Mouse (Mus musculus): ENCODE results near the gene Lfng. TPM values are rescaled to one million over a fixed set of nuclear protein-coding genes. Genes with fewer than 3 reads are reported as not detected.
A peak's percentile ranks its signal among the peaks of the same experiment; 100 is the strongest.

Lfng gene
- polyA plus RNA-seq, 1 experiment from 2014 or later = 38.9 TPM

DNA sequence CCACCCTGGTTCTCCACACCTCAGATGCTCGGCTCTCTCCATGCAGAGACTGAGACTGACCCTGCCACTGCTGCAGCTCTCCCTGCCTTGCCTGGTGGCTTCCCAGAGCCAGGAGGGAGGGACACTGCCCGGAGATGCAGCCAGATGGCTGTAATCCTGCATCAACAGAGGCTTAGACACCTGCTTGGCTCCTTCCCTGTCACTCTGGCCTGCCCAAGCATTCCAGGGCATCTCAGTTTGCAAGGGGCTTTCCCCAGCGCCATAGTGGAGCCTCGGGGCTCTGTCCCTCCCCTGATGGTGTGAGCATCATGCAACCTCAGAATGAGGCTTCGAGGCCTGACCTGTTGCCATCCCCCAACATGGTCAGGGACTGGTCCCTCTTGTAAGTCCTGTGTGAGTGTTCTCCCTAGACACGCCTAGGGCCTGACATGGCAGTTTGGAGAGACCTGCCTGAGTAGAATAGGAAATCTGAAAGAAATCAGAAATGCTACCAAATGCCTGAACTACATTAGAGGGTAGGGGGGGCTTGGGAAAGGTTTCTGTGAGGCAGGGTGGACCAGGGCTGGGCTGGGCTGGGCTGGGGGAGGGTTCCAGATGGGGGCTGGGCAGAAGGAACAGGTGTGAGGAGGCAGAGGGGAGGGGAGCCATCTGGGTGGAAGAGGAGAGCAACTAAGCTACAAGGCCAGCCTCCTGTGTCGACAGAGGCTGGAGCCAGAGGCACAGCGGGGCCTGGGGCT, 24.0 kb upstream of the Lfng start:
- no peak overlapping the region for H3K27ac ChIP-seq (ENCODE audit: low read length)
- peaks cover 41% of the 10 kb centered on the region for H3K4me1 ChIP-seq (ENCODE audit: insufficient read depth, low read length)
- 38% methylated on average over 8 of the region's 8 CpGs for WGBS

DNA sequence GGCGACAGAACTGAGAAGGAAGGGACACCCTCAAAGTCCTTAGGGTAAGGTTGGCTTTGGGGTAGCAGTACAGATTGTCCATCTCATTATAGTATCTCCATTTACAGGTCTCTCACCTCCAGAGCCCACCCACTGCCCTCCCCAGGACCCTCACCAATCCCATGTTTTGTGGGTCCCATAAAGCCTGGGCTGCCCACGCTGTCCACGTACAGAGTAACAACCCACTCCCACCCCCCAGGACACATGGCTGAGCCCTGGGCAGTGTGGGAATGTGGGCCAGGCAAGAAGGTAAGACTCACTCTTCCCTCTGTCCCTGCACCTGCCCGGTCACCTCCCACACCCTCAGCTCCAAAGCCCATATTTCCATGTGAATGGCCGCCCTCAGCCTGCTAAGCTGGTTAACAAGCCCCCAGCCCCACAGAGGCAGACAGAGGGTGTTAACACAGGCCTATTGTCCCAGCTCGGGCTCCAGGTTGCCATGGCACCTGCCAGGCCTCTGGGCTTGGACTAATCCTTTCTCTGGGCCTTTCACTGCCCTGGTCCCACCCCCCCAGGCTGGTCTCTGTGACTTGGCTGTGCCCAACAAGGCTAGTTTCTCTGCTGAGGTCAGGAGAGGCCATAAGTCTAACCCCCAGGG, 23.3 kb upstream of the Lfng start:
- ATAC-seq (ENCODE audit: low FRiP score, low TSS enrichment) = no peak
- no peaks in the 10 kb centered on the region for H3K27me3 ChIP-seq (ENCODE audit: insufficient read depth, low read length)
- H3K9ac ChIP-seq (replicated peaks; ENCODE audit: low read length) = 0 out of 2 replicates have a peak overlapping the region, but pooled peaks have one; percentile 9
- H3K9me3 ChIP-seq (ENCODE audit: low read length) = no peaks in the 10 kb centered on the region
- H3K4me1 ChIP-seq (ENCODE audit: insufficient read depth, low read length) = peaks cover 41% of the 10 kb centered on the region
- H3K4me2 ChIP-seq (replicated peaks; ENCODE audit: low read depth, low read length) = no peak overlapping the region
- no peak overlapping the region for H3K4me3 ChIP-seq (ENCODE audit: low read length)
- H3K36me3 ChIP-seq (ENCODE audit: insufficient read depth, low read length) = no peaks in the 10 kb centered on the region
- WGBS = 40% methylated on average over 6 of the region's 6 CpGs
- no peak overlapping the region for H3K27ac ChIP-seq (ENCODE audit: low read length)

More for the DNA sequence above, 24.0 kb upstream of the Lfng start:
- H3K27me3 ChIP-seq (ENCODE audit: insufficient read depth, low read length) = no peaks in the 10 kb centered on the region
- H3K9me3 ChIP-seq (ENCODE audit: low read length) = no peaks in the 10 kb centered on the region
- no peak overlapping the region for H3K4me2 ChIP-seq (replicated peaks; ENCODE audit: low read depth, low read length)
- H3K36me3 ChIP-seq (ENCODE audit: insufficient read depth, low read length) = no peaks in the 10 kb centered on the region
- no peak; the same call in 1 of the 2 replicates for ATAC-seq (ENCODE audit: low FRiP score, low TSS enrichment)
- no peak overlapping the region for H3K4me3 ChIP-seq (ENCODE audit: low read length)
- 0 out of 2 replicates have a peak overlapping the region, but pooled peaks have one; percentile 9 for H3K9ac ChIP-seq (replicated peaks; ENCODE audit: low read length)

DNA sequence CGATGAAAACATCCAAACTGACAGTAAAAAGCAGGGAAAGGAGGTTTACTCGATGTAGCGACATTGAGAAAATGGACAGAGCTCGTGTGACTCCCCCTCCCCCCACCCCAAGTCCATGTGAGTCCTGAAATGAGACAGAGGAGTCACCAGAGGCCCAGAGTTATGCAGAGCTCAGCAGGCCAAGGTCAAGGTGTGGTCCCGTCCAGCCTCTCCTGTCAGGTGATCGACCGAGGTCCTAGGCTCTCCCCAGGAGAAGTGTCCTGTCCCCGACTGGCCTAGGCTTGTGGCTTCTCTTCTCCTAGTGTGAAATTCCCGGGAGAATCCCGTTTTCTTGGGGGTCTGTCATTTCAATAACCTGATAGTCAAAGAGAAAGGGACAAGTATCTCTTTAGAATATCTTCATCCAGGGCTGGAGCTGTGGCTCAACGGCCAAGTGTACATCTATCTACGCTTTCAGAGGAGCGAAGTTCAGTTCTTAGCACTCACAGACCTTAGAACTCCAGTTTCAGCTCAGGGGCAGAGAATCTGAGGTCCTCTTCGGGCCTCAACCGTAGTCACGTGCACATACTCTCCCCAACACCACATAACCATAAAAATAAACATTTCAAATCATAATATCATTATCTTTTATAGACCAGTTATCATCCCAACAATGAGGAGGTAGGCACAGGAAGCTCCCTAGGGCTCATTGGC, 17.9 kb upstream of the Lfng start:
- H3K27ac ChIP-seq (ENCODE audit: low read length) = no peak overlapping the region
- no peaks in the 10 kb centered on the region for H3K27me3 ChIP-seq (ENCODE audit: insufficient read depth, low read length)
- no peak overlapping the region for H3K4me2 ChIP-seq (replicated peaks; ENCODE audit: low read depth, low read length)
- no peak overlapping the region for H3K9ac ChIP-seq (replicated peaks; ENCODE audit: low read length)
- ATAC-seq (ENCODE audit: low FRiP score, low TSS enrichment) = no peak
- no peaks in the 10 kb centered on the region for H3K36me3 ChIP-seq (ENCODE audit: insufficient read depth, low read length)
- no peak overlapping the region for H3K4me3 ChIP-seq (ENCODE audit: low read length)
- peaks cover 2% of the 10 kb centered on the region; the same call in 1 of the 2 replicates for H3K4me1 ChIP-seq (ENCODE audit: insufficient read depth, low read length)
- no peaks in the 10 kb centered on the region for H3K9me3 ChIP-seq (ENCODE audit: low read length)
- WGBS = 86% methylated on average over 16 of the region's 16 CpGs

DNA sequence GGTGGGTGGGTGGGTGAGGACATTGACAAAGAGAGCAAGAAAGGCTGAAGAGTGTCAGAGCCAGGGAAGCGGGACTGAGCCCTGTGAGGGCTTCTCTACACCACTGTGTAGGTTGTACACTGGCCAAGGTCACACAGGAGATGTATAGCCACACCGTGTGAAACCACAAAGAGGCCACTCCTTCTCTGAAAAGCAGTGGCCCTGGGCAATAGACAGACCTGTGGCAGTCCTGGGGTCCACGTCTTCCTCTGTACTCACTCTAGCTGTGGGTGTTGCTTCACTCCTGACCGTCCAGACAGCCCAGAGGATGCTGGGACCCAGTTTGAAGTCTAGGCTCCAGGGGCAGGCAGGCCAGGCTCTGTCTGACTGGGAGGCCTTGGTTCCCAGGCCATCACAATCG, 12.3 kb upstream of the Lfng start:
- ATAC-seq (ENCODE audit: low FRiP score, low TSS enrichment) = no peak
- H3K27me3 ChIP-seq (ENCODE audit: insufficient read depth, low read length) = no peaks in the 10 kb centered on the region
- H3K9ac ChIP-seq (replicated peaks; ENCODE audit: low read length) = no peak overlapping the region
- no peaks in the 10 kb centered on the region for H3K36me3 ChIP-seq (ENCODE audit: insufficient read depth, low read length)
- 70% methylated on average over 5 of the region's 5 CpGs for WGBS
- H3K4me1 ChIP-seq (ENCODE audit: insufficient read depth, low read length) = peaks cover 10% of the 10 kb centered on the region
- no peaks in the 10 kb centered on the region for H3K9me3 ChIP-seq (ENCODE audit: low read length)
- no peak overlapping the region for H3K4me2 ChIP-seq (replicated peaks; ENCODE audit: low read depth, low read length)
- H3K4me3 ChIP-seq (ENCODE audit: low read length) = no peak overlapping the region
- H3K27ac ChIP-seq (ENCODE audit: low read length) = no peak overlapping the region

DNA sequence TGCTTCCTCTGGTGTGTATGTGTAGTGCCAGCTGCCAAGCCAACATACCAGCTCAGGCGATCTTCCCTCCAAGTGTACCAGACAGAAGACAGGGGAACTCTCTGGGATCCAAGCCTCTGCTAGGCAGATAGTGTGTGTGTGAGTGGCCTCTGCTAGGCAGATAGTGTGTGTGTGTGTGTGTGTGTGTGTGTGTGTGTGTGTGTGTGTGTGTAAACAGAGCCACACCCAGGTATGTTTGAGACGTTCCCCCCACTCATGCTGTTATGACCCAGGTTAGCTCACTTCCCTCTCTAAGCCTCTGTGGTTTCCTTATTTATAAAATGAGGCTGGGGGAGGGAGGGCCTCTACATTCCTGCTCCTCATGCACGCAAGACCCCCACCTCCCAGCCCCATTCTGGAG, 10.7 kb upstream of the Lfng start:
- no peaks in the 10 kb centered on the region for H3K36me3 ChIP-seq (ENCODE audit: insufficient read depth, low read length)
- H3K27me3 ChIP-seq (ENCODE audit: insufficient read depth, low read length) = no peaks in the 10 kb centered on the region
- no peak overlapping the region for H3K4me3 ChIP-seq (ENCODE audit: low read length)
- no peak overlapping the region for H3K9ac ChIP-seq (replicated peaks; ENCODE audit: low read length)
- H3K27ac ChIP-seq (ENCODE audit: low read length) = no peak overlapping the region
- no peak for ATAC-seq (ENCODE audit: low FRiP score, low TSS enrichment)
- peaks cover 24% of the 10 kb centered on the region for H3K4me1 ChIP-seq (ENCODE audit: insufficient read depth, low read length)
- 51% methylated on average over 3 of the region's 3 CpGs for WGBS
- H3K4me2 ChIP-seq (replicated peaks; ENCODE audit: low read depth, low read length) = no peak overlapping the region
- no peaks in the 10 kb centered on the region for H3K9me3 ChIP-seq (ENCODE audit: low read length)

DNA sequence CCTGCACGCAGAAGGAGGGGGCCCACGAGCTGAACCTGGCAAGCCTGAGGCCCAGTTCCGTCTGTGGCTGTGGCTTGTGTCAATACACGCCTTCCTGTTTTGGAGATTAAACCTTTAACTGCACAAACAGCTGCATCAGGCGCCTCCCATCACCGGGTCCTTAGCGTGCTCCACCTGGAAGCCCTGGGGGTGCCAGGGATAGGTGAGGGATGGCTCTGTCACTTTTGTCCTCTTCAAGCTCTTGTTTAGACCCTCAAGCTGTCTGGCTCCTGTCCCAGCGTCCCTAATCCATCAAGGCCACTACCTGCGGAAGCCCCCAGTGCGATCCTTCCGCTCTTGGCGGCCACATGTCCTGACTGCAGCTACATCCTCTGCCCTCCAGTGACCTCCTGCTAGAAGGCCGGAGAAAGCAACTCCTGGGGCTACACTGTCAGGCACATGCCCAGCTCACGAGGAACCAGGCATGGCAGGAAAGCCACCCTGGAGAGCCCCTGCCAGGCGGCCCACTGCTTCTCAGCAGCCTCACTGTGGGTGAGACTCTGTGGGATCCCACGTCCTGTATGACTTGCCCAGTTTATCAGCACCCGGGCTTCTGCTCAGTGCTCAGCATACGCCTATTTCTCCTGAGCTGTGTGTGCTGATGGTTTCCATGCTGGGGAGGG, 10.1 kb upstream of the Lfng start:
- no peak overlapping the region for H3K27ac ChIP-seq (ENCODE audit: low read length)
- H3K9me3 ChIP-seq (ENCODE audit: low read length) = no peaks in the 10 kb centered on the region
- ATAC-seq (ENCODE audit: low FRiP score, low TSS enrichment) = no peak
- H3K4me1 ChIP-seq (ENCODE audit: insufficient read depth, low read length) = peaks cover 30% of the 10 kb centered on the region
- H3K4me3 ChIP-seq (ENCODE audit: low read length) = no peak overlapping the region
- no peaks in the 10 kb centered on the region for H3K36me3 ChIP-seq (ENCODE audit: insufficient read depth, low read length)
- no peak overlapping the region for H3K4me2 ChIP-seq (replicated peaks; ENCODE audit: low read depth, low read length)
- H3K27me3 ChIP-seq (ENCODE audit: insufficient read depth, low read length) = no peaks in the 10 kb centered on the region
- 55% methylated on average over 18 of the region's 18 CpGs for WGBS
- H3K9ac ChIP-seq (replicated peaks; ENCODE audit: low read length) = no peak overlapping the region

DNA sequence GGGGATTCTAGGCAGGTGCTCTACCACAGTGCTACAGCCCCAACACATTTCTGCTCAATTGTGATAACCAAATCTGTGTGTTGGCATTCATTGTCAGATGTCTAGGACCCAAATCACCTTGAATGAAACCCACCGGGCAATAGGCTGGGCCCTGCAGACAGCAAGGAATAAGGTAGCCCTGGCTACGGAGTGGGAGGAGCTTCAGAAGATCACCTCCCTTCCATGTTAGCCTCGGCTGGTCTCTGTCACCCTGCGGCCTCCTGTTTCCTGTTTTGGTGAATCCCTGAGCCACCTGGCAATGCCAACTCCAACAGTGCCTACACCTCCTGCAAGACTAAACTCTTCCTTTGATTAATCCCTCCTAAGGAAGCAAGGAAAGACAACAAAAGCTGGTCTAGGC, 9.3 kb upstream of the Lfng start:
- peaks cover 35% of the 10 kb centered on the region for H3K4me1 ChIP-seq (ENCODE audit: insufficient read depth, low read length)
- no peaks in the 10 kb centered on the region for H3K9me3 ChIP-seq (ENCODE audit: low read length)
- no peaks in the 10 kb centered on the region for H3K27me3 ChIP-seq (ENCODE audit: insufficient read depth, low read length)
- no peak overlapping the region for H3K4me2 ChIP-seq (replicated peaks; ENCODE audit: low read depth, low read length)
- no peaks in the 10 kb centered on the region for H3K36me3 ChIP-seq (ENCODE audit: insufficient read depth, low read length)
- H3K4me3 ChIP-seq (ENCODE audit: low read length) = no peak overlapping the region
- 80% methylated on average over 4 of the region's 4 CpGs for WGBS
- ATAC-seq (ENCODE audit: low FRiP score, low TSS enrichment) = no peak
- no peak overlapping the region for H3K9ac ChIP-seq (replicated peaks; ENCODE audit: low read length)
- no peak overlapping the region for H3K27ac ChIP-seq (ENCODE audit: low read length)

DNA sequence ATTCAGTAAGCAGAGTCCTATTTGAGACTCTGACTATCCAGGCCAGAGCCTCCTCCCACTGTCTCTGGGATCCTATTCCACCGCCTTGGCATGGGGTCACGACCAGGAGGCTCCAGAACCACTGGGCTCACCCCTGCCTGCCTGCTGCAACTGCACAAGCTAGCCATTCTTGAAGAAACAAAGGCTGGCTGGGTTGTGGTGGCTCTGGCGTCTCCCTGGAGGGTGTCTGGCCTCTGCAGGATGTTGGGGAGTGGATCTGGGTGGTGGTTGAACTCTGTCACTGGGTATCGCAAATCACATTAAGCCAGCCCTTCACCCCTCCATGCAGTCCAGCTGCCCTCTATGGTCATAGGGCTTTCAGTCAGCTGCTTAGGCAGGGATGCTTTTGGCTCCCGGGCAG, 7.2 kb upstream of the Lfng start:
- H3K4me3 ChIP-seq (ENCODE audit: low read length) = no peak overlapping the region
- no peak overlapping the region for H3K9ac ChIP-seq (replicated peaks; ENCODE audit: low read length)
- no peaks in the 10 kb centered on the region for H3K36me3 ChIP-seq (ENCODE audit: insufficient read depth, low read length)
- ATAC-seq (ENCODE audit: low FRiP score, low TSS enrichment) = 0 out of 2 replicates have a peak, but pooled peaks have one; percentile 21
- H3K4me2 ChIP-seq (replicated peaks; ENCODE audit: low read depth, low read length) = no peak overlapping the region
- H3K27ac ChIP-seq (ENCODE audit: low read length) = peak overlapping the region; percentile 47
- H3K27me3 ChIP-seq (ENCODE audit: insufficient read depth, low read length) = no peaks in the 10 kb centered on the region
- peaks cover 43% of the 10 kb centered on the region for H3K4me1 ChIP-seq (ENCODE audit: insufficient read depth, low read length)
- WGBS = 24% methylated on average over 5 of the region's 5 CpGs
- no peaks in the 10 kb centered on the region for H3K9me3 ChIP-seq (ENCODE audit: low read length)

DNA sequence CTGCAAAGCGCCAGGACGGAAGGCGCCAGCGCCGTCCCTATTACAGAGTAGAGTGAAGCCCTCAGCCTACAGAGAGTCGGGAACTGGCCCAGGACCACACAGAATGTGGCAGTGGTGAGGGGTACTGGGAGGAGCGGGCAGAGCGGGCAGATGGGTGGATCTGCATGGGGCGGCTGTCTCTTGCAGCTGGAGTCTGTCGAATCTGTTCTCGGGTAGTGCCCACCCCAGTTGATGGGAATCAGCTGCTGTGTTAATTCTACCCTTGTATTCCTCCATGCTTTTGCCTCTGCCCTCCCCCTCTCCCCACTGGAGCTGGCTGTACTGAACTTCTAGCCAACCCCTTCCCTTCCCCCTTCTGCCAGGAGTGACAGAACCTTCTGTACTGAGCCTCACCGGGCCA, 5.4 kb upstream of the Lfng start:
- no peak overlapping the region for H3K4me3 ChIP-seq (ENCODE audit: low read length)
- H3K27ac ChIP-seq (ENCODE audit: low read length) = peak overlapping the region; percentile 61
- no peaks in the 10 kb centered on the region for H3K27me3 ChIP-seq (ENCODE audit: insufficient read depth, low read length)
- H3K9ac ChIP-seq (replicated peaks; ENCODE audit: low read length) = no peak overlapping the region
- 50% methylated on average over 12 of the region's 12 CpGs for whole genome bisulfite sequencing
- H3K9me3 ChIP-seq (ENCODE audit: low read length) = no peaks in the 10 kb centered on the region
- no peaks in the 10 kb centered on the region for H3K36me3 ChIP-seq (ENCODE audit: insufficient read depth, low read length)
- H3K4me1 ChIP-seq (ENCODE audit: insufficient read depth, low read length) = peaks cover 59% of the 10 kb centered on the region
- H3K4me2 ChIP-seq (replicated peaks; ENCODE audit: low read depth, low read length) = no peak overlapping the region
- ATAC-seq (ENCODE audit: low FRiP score, low TSS enrichment) = no peak
